Mouse (Mus musculus) brain, embryonic 14.5 days (tissue): ENCODE data around the gene Swap70.

ENCODE experiments used
- CTCF ChIP-seq: fragments of 200-500 bp; IDR thresholded peaks from 2 replicates; pipeline ENCODE4 v1.5.1; 2012; ENCODE audit warnings: inconsistent platforms, mild to moderate bottlenecking, moderate library complexity, borderline replicate concordance; ENCODE audit not compliant: insufficient read depth, insufficient read length; ENCODE audit errors: extremely low read depth
- POLR2A ChIP-seq: fragments of 200-500 bp; IDR thresholded peaks from 2 replicates; pipeline ENCODE4 v1.6.1; 2012; ENCODE audit warnings: mild to moderate bottlenecking, inconsistent platforms, borderline replicate concordance; ENCODE audit not compliant: poor library complexity, insufficient read depth, insufficient read length, severe bottlenecking; ENCODE audit errors: extremely low read depth

DNA sequence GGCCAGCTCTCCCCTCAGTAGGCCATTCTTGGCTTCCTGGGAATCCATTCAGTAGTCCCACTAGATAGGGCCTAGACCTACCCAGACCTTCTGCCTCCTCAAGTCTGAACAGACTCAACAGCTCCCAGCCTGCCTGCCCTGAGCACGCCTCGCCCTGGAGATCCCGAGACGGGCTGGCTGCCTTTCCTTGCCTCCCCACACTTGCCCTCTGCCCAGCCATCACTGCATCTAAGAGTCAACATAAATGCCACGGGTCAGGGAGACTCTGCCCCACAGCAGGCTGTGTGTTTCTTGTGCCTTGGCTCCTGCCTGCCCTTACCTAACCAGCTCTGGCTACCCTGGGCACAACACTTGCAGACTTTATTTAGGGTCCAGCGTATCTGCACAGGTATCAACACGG is 76.6 kb downstream of the Swap70 start:
- no peak for TF ChIP-seq POLR2A
- TF ChIP-seq CTCF, result no peak
